Mouse (Mus musculus) forebrain, embryonic 10.5 days (tissue): ENCODE data around the gene Slc35b2. TPM values are rescaled to one million over a fixed set of nuclear protein-coding genes. Genes with fewer than 3 reads are reported as not detected.

ENCODE experiments used
- DNase-seq: peaks from one replicate; pipeline ENCODE4 v3.0.0-alpha.2; 2017; ENCODE audit warnings: low spot score; ENCODE audit errors: extremely low spot score
- H3K27ac ChIP-seq: fragments of 300-500 bp; sonication (generic); 2 replicates; pipeline ENCODE4 v1.5.1; 2016; ENCODE audit warnings: mild to moderate bottlenecking
- H3K27me3 ChIP-seq: fragments of 300-500 bp; sonication (generic); 2 replicates; pipeline ENCODE4 v1.6.1; 2016; ENCODE audit warnings: mild to moderate bottlenecking; ENCODE audit not compliant: poor library complexity, severe bottlenecking
- H3K36me3 ChIP-seq: fragments of 300-500 bp; sonication (generic); replicated peaks from 2 replicates; pipeline ENCODE4 v1.6.1; 2016; ENCODE audit warnings: mild to moderate bottlenecking, moderate library complexity
- H3K4me1 ChIP-seq: fragments of 300-500 bp; sonication (generic); 2 replicates; pipeline ENCODE4 v1.6.1; 2016
- H3K4me3 ChIP-seq: fragments of 300-500 bp; sonication (generic); 2 replicates; pipeline ENCODE4 v1.5.1; 2016; ENCODE audit warnings: mild to moderate bottlenecking, moderate library complexity
- H3K9me3 ChIP-seq: fragments of 300-500 bp; sonication (generic); 2 replicates; pipeline ENCODE4 v1.6.1; 2016; ENCODE audit warnings: mild to moderate bottlenecking, moderate library complexity
- WGBS: fragments of 180-500 bp; shearing (Covaris S2); methylation state at CpG from one replicate; pipeline ENCODE4 v1.1.7; 2016; 5-methylcytosine and 5-hydroxymethylcytosine counted together
- polyA plus RNA-seq: library from polyadenylated mRNA; unstranded; fragments of >200 nt; fragmentation: Nextera tagmentation; extraction: Ambion mirVana; gene quantifications from 2 replicates; pipeline ENCODE4 v1.2.1, GENCODE M21; 2016

Slc35b2 gene
- polyA plus RNA-seq, 1 experiment from 2014 or later = 117 TPM

DNA sequence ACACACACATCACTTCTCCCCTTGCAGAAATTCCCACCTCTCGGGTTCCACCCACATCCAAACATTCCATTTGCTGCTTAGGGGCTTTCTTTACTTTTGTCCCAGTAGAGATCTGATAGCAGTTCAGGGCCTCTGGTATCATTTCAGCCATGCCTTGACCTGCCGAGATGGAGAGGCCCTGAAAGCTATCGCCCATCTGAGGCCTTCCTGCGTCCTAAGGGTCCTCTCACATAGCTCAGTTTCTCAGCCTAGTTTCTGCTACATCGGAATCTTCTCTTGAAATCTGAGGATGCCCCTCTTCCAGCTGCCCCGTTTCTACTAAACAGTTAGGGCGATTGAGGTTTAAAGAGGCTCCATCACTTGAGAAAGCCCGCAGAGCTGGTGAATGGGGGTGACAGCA is 30.5 kb downstream of the Slc35b2 start:
- DNase-seq = no peak
- 45% methylated on average over 8 of the region's 8 CpGs for WGBS
- peaks cover 75% of the 10 kb centered on the region for H3K4me1 ChIP-seq
- H3K9me3 ChIP-seq = no peaks in the 10 kb centered on the region
- peaks cover 79% of the 10 kb centered on the region for H3K27me3 ChIP-seq
- peak overlapping the region; percentile 65 for H3K4me3 ChIP-seq
- 0 out of 2 replicates have a peak overlapping the region, but pooled peaks have one; percentile 86 for H3K27ac ChIP-seq
- H3K36me3 ChIP-seq = peaks cover 11% of the 10 kb centered on the region

DNA sequence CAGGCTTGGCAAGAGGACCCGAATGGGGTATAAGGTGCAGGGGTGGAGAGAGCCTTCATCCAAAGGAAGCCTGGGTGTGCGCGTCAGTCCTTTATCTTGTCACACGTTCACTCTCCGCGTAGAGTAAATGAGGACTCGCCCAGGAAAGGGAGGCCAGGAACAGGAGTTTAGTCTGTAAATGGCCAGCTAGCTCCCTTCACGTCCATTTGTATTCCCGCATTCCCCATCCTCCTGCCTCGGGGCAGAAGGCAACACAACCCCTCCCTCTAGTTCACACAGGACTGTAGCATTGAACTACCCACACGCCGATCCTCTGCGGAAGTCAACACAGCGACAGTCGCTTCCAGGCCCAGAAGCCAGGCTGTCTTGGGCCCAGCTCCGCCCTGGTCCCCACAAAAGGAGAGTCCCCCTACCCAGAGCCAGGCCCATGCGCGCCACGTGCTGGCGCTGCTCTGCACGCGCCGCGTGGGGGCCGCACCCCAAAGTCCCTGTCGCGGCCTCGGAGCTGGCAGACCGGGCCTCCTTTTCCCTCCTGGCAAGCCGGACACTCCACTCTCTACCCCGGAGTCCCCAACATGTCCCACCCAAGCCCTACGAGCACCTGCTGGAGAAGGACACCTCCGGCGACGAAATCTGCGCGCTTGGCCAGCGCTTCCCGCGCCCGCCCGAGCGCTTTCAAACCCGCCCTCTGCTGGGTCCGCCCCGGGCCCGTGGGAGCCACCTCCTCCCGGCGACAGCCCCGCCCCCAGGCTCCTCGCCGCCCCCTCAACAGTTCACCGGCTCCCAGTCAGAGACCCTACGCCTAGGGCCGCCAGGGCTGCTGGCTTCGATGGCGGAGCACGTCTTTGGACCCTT is 31.4 kb downstream of the Slc35b2 start:
- Histone ChIP-seq H3K4me3 (peak overlapping the region; percentile 65), H3K27ac (peak overlapping the region; percentile 86), H3K9me3 (no peaks in the 10 kb centered on the region), H3K36me3 (peaks cover 2% of the 10 kb centered on the region), H3K27me3 (peaks cover 88% of the 10 kb centered on the region), H3K4me1 (peaks cover 84% of the 10 kb centered on the region)
- DNase-seq = peak; percentile 78
- 1% methylated on average over 58 of the region's 58 CpGs for WGBS

DNA sequence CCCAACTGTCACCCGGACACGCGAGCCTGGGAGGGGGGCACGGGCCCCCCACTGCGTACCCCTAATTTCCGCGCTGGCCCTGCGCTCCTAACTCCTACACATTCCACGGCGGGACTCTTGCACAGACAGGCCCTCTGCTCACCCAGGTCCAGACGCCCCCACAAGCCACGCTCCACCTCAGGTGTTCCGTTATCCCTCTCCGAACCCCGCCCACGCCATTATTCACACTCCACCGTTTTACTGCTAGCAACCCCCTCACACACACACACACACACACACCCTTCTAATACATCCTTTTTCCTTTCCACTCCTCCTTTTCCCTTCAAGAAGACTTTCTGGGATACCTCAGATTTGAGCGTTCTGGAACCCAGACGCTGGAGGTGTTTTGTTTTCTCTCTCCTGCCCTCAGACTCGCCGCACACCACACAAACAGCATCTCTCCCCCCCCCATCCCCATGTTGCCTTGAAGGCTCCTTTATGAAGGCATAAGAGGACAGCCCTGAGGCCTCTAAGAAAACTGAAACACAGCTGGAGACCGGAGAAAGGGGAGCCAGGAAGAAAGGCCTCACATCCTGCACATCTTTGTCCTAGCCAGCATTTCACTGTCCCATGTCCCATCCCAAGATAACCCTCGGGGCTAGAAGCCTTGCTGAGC is 32.2 kb downstream of the Slc35b2 start:
- Histone ChIP-seq H3K27me3 (peaks cover 96% of the 10 kb centered on the region), H3K4me1 (peaks cover 91% of the 10 kb centered on the region), H3K4me3 (peak overlapping the region; percentile 65), H3K9me3 (no peaks in the 10 kb centered on the region), H3K36me3 (no peaks in the 10 kb centered on the region), H3K27ac (peak overlapping the region; percentile 86)
- DNase-seq = no peak
- WGBS = 3% methylated on average over 23 of the region's 23 CpGs

DNA sequence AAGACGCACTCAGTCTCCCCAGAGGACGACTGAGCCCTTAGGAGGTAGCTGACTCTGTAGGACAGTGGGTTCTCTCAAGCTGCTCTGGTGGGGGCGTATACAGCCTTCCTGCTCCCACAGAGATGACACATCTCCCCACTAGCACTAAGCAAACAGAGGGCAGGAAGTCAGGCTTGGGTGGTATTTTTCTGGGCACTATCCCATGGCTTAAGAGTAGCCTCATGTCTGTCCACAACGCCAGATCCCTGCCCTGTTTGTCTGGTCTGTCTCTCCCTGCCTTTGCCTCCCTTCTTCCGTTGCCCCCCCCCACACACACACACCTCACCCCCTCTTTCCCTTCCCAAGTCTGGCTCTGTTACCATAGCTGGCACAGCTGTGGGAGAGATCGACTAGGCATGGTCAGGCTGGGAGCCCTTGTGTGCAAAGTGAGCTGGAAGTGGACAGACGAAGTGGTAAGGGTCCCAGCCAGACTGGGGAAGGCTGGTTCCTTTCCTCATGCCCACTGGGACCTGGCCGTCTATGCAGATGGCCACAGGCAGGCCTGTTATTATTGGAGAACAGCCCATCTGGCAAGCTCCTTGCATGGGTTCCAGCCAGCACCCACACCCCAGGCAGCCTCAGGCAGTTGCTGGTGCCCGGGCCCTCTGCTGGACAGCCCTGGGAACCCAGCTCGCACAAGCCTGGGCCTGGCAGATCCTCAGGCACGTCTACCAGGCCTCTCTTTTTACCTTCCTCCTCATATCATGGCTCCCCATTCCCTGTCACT is 33.1 kb downstream of the Slc35b2 start:
- DNase-seq = no peak
- Histone ChIP-seq H3K27ac (peak overlapping the region; percentile 86), H3K36me3 (no peaks in the 10 kb centered on the region), H3K9me3 (no peaks in the 10 kb centered on the region), H3K4me3 (peak overlapping the region; percentile 65; the same call in 1 of the 2 replicates), H3K27me3 (peaks cover 100% of the 10 kb centered on the region), H3K4me1 (peaks cover 93% of the 10 kb centered on the region)
- WGBS = 26% methylated on average over 11 of the region's 11 CpGs

DNA sequence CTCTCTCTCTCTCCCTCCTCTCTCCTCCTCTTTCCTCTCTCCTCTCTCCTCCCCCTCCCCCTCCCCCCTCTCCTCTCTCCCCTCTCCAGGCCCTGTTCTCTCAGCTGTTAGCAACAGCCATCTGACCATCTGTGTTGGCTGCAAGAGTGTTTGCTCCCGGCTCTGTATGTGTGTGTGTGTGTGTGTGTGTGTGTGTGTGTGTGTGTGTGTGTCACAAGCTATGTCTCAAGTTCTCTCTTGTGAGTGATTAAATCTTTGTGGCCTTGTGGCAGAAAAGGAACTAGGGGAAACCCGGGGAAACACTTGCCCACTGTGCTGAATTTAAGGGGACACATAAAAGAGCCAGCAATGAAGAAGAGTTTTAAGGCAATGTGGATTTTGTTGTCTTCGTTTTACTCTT is 34.1 kb downstream of the Slc35b2 start:
- Histone ChIP-seq H3K4me3 (no peak overlapping the region), H3K9me3 (no peaks in the 10 kb centered on the region), H3K27me3 (peaks cover 100% of the 10 kb centered on the region), H3K27ac (no peak overlapping the region), H3K4me1 (peaks cover 88% of the 10 kb centered on the region), H3K36me3 (no peaks in the 10 kb centered on the region)
- no peak for DNase-seq
- 54% methylated on average over 3 of the region's 3 CpGs for WGBS

DNA sequence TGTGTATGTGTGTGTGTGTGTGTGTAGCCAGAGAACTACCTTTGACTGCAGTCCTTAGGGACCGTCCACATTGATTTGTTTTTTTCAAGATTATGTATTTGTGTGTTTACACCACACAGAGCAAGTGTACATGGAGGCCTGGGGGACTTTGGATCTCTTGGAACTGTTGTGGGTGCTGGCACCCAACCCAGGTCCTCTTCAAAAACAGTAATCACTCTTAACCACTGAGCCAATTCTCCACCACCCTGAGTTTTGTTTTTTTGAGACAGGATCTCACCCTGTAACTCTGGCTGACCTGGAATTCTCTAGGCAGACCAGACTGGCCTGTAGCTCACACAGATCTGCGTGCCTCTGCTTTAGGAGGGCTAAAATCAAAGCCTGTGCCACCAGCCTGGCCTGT is 34.7 kb downstream of the Slc35b2 start:
- WGBS = 93% methylated on average over 2 of the region's 2 CpGs
- Histone ChIP-seq H3K27me3 (peaks cover 99% of the 10 kb centered on the region), H3K9me3 (no peaks in the 10 kb centered on the region), H3K4me3 (no peak overlapping the region), H3K36me3 (no peaks in the 10 kb centered on the region), H3K27ac (no peak overlapping the region), H3K4me1 (peaks cover 82% of the 10 kb centered on the region)
- DNase-seq = no peak

DNA sequence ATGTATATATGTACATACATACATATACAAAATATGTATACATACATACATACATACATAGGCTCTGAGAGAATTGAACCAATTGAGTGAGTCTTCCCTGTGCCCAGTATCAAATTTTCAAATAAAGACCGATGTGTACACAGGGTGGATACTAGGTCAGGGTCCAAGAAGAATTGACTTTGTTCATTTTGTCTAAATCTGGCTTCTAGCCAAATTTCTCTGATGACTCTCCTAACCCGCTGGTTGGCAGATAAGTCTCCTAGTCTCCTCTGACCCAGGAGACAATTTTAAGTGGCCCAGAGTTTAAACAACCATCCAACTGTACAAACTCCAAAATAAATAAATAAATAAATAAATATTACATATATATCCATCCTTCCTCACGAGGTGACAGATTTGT is 35.2 kb downstream of the Slc35b2 start:
- Histone ChIP-seq H3K4me3 (peak overlapping the region; percentile 48), H3K4me1 (peaks cover 77% of the 10 kb centered on the region), H3K27me3 (peaks cover 99% of the 10 kb centered on the region), H3K9me3 (no peaks in the 10 kb centered on the region), H3K36me3 (no peaks in the 10 kb centered on the region), H3K27ac (peak overlapping the region; percentile 70; the same call in 1 of the 2 replicates)
- WGBS = 62% methylated on average over 3 of the region's 3 CpGs
- DNase-seq = no peak

DNA sequence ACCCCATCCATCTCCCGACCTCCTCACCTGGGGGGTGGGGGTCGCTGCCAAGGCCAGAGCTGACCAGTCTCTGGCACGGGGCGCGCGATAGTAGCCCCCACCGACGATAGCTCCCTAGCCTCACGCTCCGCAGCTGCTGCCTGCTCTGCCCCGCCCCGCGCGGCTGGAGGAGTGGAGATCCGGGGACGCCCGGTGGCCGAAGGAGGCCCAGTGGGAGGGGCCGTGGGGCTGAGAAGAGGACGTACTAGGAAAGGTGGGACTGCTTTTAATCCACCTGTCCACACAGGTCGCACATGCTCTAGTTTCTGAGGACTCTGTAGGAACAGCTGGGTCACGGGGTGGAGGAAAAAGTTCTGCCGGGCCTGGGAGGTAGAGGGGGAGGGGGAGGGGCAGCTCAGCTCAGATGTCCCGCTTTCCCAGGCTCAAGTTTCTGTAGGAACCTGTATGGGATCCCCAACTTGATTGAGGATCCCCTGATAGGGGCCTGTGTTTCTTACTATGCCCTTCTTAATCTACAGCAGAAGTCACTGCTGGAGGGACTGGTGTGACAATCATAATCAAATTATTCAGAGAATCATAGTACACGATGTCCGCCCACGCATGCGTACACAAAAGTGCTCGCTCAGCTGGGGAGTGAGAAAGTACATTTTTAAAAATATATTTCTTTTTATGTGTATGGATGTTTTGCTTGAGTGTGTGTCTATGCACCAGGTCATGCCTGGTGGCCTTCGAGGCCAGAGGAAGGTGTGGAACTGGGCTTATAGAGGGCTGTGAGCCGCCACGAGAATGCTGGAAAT is 36.0 kb downstream of the Slc35b2 start, which contains the start of gene Slc29a1:
TSS of gene Slc29a1 (minus strand) at position 161 of the 797 bp plus-strand sequence.
- peaks cover 91% of the 10 kb centered on the region for H3K27me3 ChIP-seq

DNA sequence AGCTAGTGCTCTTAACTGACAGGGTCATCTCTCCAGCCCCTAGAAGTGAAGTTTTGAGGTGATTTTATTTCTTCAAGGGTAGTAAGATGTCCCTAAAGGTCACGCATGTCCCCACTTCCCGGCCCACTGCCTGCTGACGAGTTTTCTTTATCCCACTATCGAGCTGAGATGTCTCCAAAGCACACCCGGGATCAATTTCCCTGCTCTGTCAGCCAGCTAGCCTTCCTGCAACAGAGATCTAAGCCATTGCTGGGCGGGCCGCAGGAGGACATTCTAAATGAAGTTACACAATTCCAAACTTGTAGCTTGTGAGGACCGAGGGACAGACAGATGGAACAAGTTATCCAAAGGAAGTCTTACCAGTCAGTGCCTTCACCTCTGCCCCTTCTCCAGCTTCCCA is 36.6 kb downstream of the Slc35b2 start:
- Histone ChIP-seq H3K27me3 (peaks cover 85% of the 10 kb centered on the region), H3K4me3 (no peak overlapping the region), H3K9me3 (no peaks in the 10 kb centered on the region), H3K4me1 (peaks cover 64% of the 10 kb centered on the region), H3K27ac (no peak overlapping the region; the same call in 1 of the 2 replicates), H3K36me3 (no peaks in the 10 kb centered on the region)
- DNase-seq = no peak
- WGBS = 38% methylated on average over 8 of the region's 8 CpGs

More for the DNA sequence above, 36.0 kb downstream of the Slc35b2 start, which contains the start of gene Slc29a1:
- Histone ChIP-seq H3K4me1 (peaks cover 70% of the 10 kb centered on the region), H3K9me3 (no peaks in the 10 kb centered on the region), H3K36me3 (no peaks in the 10 kb centered on the region), H3K4me3 (peak within 1 kb of the TSS; percentile 48), H3K27ac (peak within 1 kb of the TSS; percentile 70)
- no peak for DNase-seq
- WGBS = 11% methylated on average over 32 of the region's 32 CpGs

DNA sequence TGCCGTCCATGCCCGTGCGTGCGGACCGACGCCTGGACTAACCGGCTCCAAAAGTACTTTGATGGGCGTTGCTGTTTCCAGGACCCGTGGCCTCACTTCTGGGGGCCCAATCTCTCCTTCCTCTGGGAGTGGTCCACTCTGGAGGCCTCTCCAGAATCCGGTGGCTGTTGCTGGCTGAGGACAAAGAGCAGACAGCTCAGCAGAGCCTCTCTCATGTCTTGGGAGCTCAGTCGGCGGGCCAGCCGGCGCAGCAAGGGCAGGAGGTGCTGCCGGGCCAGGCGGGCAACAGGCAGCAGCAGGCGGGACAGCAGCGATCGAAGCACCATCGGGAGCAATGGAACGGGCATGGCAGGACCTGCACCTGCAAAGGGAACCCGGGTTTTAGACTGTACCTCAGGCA is 37.7 kb downstream of the Slc35b2 start:
- Histone ChIP-seq H3K9me3 (no peaks in the 10 kb centered on the region), H3K36me3 (no peaks in the 10 kb centered on the region), H3K27ac (peak overlapping the region; percentile 71), H3K27me3 (peaks cover 74% of the 10 kb centered on the region), H3K4me3 (peak overlapping the region; percentile 28), H3K4me1 (peaks cover 53% of the 10 kb centered on the region)
- WGBS = 8% methylated on average over 22 of the region's 22 CpGs
- no peak for DNase-seq

DNA sequence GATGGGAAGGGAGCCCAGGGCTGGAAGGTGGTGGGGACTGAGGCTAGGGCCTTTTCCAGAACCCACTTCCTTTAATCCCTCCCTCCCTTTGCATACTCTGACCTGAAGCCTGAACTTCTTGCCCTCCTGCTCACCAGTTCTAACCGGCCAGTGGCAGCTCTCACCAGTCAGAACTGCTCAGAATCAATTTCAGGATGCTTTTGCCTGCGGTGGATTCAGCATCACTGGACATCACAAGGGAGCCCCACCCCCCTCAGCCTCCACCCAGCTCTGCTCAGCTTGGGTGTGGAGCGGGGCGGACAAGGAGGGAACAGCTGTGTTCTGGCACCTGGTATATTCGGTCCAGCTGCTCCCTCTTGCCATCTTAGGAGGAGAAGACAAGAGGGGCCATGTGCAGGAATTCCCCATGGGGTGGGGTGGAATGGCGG is 38.2 kb downstream of the Slc35b2 start, which contains the start of gene Mymx:
TSS of gene Mymx (minus strand) at position 226 of the 428 bp plus-strand sequence.
- Histone ChIP-seq H3K36me3 (no peaks in the 10 kb centered on the region), H3K4me1 (peaks cover 47% of the 10 kb centered on the region), H3K9me3 (no peaks in the 10 kb centered on the region), H3K27ac (peak within 1 kb of the TSS; percentile 71), H3K4me3 (peak within 1 kb of the TSS; percentile 28), H3K27me3 (peaks cover 69% of the 10 kb centered on the region)
- WGBS = 31% methylated on average over 6 of the region's 6 CpGs
- DNase-seq = no peak

DNA sequence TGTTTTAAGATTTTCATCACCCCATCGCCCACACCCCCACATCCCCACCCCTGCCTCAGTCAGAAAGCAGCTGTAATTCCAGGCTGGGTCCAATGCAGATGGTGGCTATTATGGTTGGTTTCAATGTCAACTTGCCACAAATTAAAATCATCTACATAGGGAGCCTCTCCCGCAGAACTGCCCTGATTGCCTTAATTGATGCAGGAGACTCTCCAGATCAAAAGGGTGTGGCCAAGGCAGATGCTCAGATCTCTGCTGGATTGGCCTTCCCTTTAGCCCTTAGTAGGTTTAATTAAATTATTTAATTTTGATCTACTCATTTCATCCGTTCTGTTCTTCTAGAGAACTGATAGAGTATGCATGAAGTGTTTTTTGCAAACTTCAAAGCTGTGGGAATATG is 39.3 kb downstream of the Slc35b2 start:
- H3K4me3 ChIP-seq = no peak overlapping the region
- no peak for DNase-seq
- peaks cover 37% of the 10 kb centered on the region for H3K4me1 ChIP-seq
- no peaks in the 10 kb centered on the region for H3K36me3 ChIP-seq
- 0 out of 2 replicates have a peak, but pooled peaks cover 4% of the 10 kb centered on the region for H3K9me3 ChIP-seq
- H3K27ac ChIP-seq = no peak overlapping the region
- peaks cover 58% of the 10 kb centered on the region for H3K27me3 ChIP-seq
- WGBS = 81% methylated on average over 3 of the region's 3 CpGs
